Mouse (Mus musculus): ENCODE measurements around the gene Herc6. TPM values are rescaled to one million over a fixed set of nuclear protein-coding genes. Genes with fewer than 3 reads are reported as not detected.

The Herc6 gene
- not detected in 2 replicates for polyA plus RNA-seq (2012; ENCODE audit: insufficient read depth, insufficient read length, low replicate concordance, missing spikeins)

DNA sequence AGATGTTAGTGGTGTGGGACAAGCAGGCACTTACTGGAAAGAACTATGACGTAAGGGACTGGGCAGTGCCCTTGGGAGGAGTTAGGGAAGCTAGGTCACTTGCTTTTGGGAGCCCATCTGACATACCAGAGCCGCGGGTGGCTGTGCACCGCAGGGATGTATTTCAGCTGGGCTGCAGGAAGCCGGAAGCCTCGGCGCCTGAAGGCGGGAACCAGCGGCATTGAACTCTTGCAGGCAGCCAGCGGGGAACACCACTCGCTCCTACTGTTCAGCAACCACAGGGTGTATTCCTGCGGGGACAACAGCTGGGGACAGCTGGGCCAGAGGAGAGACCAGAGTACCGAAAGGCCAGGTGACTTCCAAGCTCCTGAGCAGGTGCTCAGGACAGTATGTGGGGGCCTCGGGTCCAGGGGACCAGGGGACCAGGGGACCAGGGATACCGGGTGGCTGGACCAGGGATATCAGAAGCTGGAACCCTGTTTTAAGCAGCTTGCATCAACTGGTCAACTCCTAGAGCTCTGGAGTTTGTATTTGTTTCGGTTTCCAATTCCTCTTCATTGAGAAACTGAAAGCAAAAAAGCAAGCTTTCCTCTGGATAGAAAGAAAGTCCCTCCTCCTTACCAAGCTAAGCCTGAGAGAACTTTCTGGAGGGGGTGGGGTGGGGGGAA is at the start of gene Herc6:
TSS of gene Herc6 (plus strand) at position 120 of the 668 bp plus-strand sequence.
- Histone ChIP-seq H3K4me3 (ENCODE audit: insufficient read depth, low read depth, low read length) (peak within 1 kb of the TSS; percentile 85), H3K4me1 (ENCODE audit: control insufficient read depth, insufficient read depth, low read length) (no peaks in the 10 kb centered on the region), H3K27ac (ENCODE audit: insufficient read depth, low read depth, low read length) (peak within 1 kb of the TSS; percentile 75; the same call in 1 of the 2 replicates)
- 1% methylated on average over 16 of the region's 16 CpGs for WGBS
- no peak for TF ChIP-seq POLR2A (IDR thresholded peaks at IDR 0.05; ENCODE audit: insufficient read depth, low read depth, low read length)
- TF ChIP-seq CTCF (IDR thresholded peaks at IDR 0.05; ENCODE audit: insufficient read depth, low read depth, low read length), result no peak

GRCm38 (mm10) chr6:57531011-57531410 is 49.8 kb upstream of the Herc6 start:
- Histone ChIP-seq H3K27ac (ENCODE audit: insufficient read depth, low read depth, low read length) (no peak overlapping the region), H3K4me1 (ENCODE audit: control insufficient read depth, insufficient read depth, low read length) (no peaks in the 10 kb centered on the region), H3K4me3 (ENCODE audit: insufficient read depth, low read depth, low read length) (no peak overlapping the region)
- WGBS, result 61% methylated on average over 4 of the region's 4 CpGs
- TF ChIP-seq CTCF (IDR thresholded peaks at IDR 0.05; ENCODE audit: insufficient read depth, low read depth, low read length) (no peak), POLR2A (IDR thresholded peaks at IDR 0.05; ENCODE audit: insufficient read depth, low read depth, low read length) (no peak)

DNA sequence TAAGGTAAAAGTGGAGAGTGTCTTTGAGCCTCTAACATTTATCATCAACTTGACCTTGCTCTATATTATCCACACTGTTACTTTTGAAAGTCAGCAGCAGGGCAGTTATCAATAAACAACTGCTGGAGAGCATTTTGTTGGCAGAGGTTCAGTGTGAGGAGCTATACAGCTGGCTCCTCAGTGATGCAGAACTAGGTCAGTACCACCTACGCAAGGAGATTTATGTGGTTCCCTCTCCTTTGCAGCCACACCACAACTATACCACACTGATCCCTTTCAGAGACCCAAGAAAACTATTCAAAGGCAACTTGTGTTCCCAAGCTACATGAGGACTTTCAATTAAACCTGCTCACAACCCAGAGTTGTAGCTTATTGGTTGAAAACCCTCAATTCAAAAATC is 49.4 kb upstream of the Herc6 start:
- WGBS, result 40% methylated on average over 1 of the region's 1 CpGs
- TF ChIP-seq CTCF (IDR thresholded peaks at IDR 0.05; ENCODE audit: insufficient read depth, low read depth, low read length) (no peak), POLR2A (IDR thresholded peaks at IDR 0.05; ENCODE audit: insufficient read depth, low read depth, low read length) (no peak)
- H3K4me1 ChIP-seq (ENCODE audit: control insufficient read depth, insufficient read depth, low read length), result no peaks in the 10 kb centered on the region
- no peak overlapping the region for H3K27ac ChIP-seq (ENCODE audit: insufficient read depth, low read depth, low read length)
- H3K4me3 ChIP-seq (ENCODE audit: insufficient read depth, low read depth, low read length), result no peak overlapping the region

DNA sequence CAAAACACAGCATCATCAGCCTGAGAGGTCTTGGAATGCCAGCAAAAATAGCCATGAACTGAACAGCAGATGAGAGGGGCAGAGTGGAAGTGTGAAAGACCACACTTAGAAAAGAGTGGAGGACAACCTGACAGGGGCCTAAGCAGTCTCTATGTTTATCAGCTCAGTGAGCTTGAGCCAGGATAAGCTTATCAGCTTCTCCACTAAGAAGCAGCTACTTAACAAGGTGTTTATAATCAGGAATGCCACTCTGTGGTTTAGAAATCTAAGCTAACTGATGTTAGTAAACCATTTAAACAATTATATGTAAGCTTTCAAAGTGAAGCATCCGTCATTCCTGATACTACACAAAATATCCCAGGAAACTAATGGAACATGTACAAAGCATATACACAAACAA is 48.8 kb upstream of the Herc6 start:
- H3K4me3 ChIP-seq (ENCODE audit: insufficient read depth, low read depth, low read length), result no peak overlapping the region
- WGBS, result 84% methylated on average over 1 of the region's 1 CpGs
- TF ChIP-seq POLR2A (IDR thresholded peaks at IDR 0.05; ENCODE audit: insufficient read depth, low read depth, low read length), result no peak
- no peak for TF ChIP-seq CTCF (IDR thresholded peaks at IDR 0.05; ENCODE audit: insufficient read depth, low read depth, low read length)
- H3K27ac ChIP-seq (ENCODE audit: insufficient read depth, low read depth, low read length), result no peak overlapping the region
- H3K4me1 ChIP-seq (ENCODE audit: control insufficient read depth, insufficient read depth, low read length), result no peaks in the 10 kb centered on the region

- Histone ChIP-seq H3K4me3 (ENCODE audit: insufficient read depth, low read depth, low read length) (peak overlapping the region; percentile 26; the same call in 1 of the 2 replicates), H3K27ac (ENCODE audit: insufficient read depth, low read depth, low read length) (no peak overlapping the region; the same call in 1 of the 2 replicates), H3K4me1 (ENCODE audit: control insufficient read depth, insufficient read depth, low read length) (no peaks in the 10 kb centered on the region)
- no peak for TF ChIP-seq POLR2A (IDR thresholded peaks at IDR 0.05; ENCODE audit: insufficient read depth, low read depth, low read length)
- TF ChIP-seq CTCF (IDR thresholded peaks at IDR 0.05; ENCODE audit: insufficient read depth, low read depth, low read length), result no peak
- WGBS, result 9% methylated on average over 2 of the region's 2 CpGs
These were observed 47.4 kb upstream of the Herc6 start for GRCm38 (mm10) chr6:57533410-57533809.

DNA sequence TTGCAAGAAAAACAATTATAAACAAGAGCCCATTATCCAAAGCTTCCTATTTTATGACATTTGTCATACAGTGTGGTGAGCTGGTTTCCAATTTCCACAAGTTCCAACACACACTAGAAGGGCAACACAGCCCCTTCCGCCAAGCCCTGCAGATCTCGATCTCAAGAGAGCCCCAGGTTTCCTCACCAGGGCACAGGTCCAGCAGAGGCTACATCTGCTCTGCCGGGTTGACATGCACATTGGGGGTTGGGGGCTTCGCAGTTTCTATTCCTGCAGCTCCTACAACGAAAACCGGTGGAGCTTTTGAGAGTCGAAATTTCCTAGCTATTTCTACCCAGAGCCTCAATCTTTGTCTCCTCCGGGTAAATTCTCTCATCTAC is 46.6 kb upstream of the Herc6 start:
- peak overlapping the region; percentile 91 for H3K4me3 ChIP-seq (ENCODE audit: insufficient read depth, low read depth, low read length)
- H3K4me1 ChIP-seq (ENCODE audit: control insufficient read depth, insufficient read depth, low read length), result no peaks in the 10 kb centered on the region
- under 1% methylated on average over 8 of the region's 8 CpGs for WGBS
- TF ChIP-seq CTCF (IDR thresholded peaks at IDR 0.05; ENCODE audit: insufficient read depth, low read depth, low read length) (no peak), POLR2A (IDR thresholded peaks at IDR 0.05; ENCODE audit: insufficient read depth, low read depth, low read length) (no peak)
- H3K27ac ChIP-seq (ENCODE audit: insufficient read depth, low read depth, low read length), result no peak overlapping the region

DNA sequence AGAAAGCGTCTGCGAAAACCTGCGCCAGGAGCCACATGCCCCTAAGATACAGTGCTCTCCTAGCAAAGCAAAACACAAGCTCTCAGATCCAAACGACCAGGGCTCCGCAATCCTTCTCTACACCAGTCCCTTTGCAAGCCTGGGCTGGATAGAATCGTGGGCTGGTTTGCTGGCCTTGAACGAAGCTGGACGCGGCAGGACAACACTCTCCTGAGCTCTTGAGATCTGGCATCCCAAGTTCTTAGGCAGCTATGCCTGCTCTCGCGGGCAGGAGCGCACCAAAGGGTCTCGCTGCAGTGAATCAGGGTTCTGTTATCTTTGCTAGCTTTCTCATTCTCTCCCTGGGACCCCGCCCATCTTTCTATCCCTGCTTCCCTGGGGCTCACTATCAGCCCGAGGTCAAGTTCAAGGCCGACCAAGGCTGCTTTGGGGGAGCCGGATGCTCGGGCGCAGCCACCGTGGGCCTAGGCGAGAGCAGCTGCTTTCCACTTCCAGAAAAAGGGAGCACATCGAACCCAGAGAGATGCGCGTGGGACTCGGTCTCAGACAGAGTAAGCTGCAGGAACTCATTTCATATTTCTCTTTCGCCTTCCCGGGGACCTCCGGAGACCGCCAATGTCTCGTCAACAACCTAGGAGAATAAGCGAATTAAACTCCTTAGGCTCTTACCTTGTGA is 46.1 kb upstream of the Herc6 start:
- under 1% methylated on average over 31 of the region's 31 CpGs for WGBS
- H3K27ac ChIP-seq (ENCODE audit: insufficient read depth, low read depth, low read length), result peak overlapping the region; percentile 81
- peak overlapping the region; percentile 91 for H3K4me3 ChIP-seq (ENCODE audit: insufficient read depth, low read depth, low read length)
- peak; percentile 26; the same call in 1 of the 2 replicates for TF ChIP-seq CTCF (IDR thresholded peaks at IDR 0.05; ENCODE audit: insufficient read depth, low read depth, low read length)
- no peak for TF ChIP-seq POLR2A (IDR thresholded peaks at IDR 0.05; ENCODE audit: insufficient read depth, low read depth, low read length)
- H3K4me1 ChIP-seq (ENCODE audit: control insufficient read depth, insufficient read depth, low read length), result no peaks in the 10 kb centered on the region

DNA sequence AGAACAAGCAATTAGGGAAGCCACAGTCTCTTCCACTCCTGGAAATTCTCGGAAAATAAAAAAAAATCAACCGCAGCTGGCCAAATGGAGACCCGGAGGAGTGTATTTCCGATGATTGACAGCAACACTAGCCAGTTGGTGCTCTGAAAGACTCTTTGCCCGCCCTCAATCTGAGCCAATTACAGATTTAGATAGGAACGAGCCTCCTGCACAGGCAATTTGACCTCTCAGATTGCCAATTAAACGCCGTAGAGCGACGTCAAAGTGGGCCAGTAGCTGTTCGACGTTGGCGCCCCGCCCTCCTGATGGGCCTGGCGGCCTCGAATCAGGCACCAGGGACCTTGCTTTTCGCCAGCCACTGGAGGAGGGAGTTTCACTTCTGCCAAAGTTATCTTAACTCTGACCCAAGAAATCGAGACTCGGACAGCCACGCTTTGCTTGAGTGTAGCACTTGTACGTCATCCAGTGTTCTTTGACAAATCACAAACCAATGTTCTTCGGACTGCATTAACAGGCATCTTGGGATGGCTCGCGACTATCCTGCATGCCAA is 45.3 kb upstream of the Herc6 start, which contains the start of gene Ppm1k:
TSS of gene Ppm1k (minus strand) at position 83 of the 551 bp plus-strand sequence.
- H3K4me1 ChIP-seq (ENCODE audit: control insufficient read depth, insufficient read depth, low read length), result no peaks in the 10 kb centered on the region
- 0 out of 2 replicates have a peak, but pooled peaks have one; percentile 31 for TF ChIP-seq POLR2A (IDR thresholded peaks at IDR 0.05; ENCODE audit: insufficient read depth, low read depth, low read length)
- TF ChIP-seq CTCF (IDR thresholded peaks at IDR 0.05; ENCODE audit: insufficient read depth, low read depth, low read length), result no peak
- peak within 1 kb of the TSS; percentile 81 for H3K27ac ChIP-seq (ENCODE audit: insufficient read depth, low read depth, low read length)

More for the DNA sequence above, 45.3 kb upstream of the Herc6 start, which contains the start of gene Ppm1k:
- H3K4me3 ChIP-seq (ENCODE audit: insufficient read depth, low read depth, low read length), result peak within 1 kb of the TSS; percentile 91
- WGBS, result under 1% methylated on average over 24 of the region's 24 CpGs

Data from olfactory bulb, adult 2 months (tissue).